Mouse (Mus musculus): ENCODE data around the gene Nagpa. TPM values are rescaled to one million over a fixed set of nuclear protein-coding genes. Genes with fewer than 3 reads are reported as not detected.
A peak's percentile ranks its signal among the peaks of the same experiment; 100 is the strongest.

The Nagpa gene
- total RNA-seq, 2 experiments from 2014 or later, result 8.8 to 10.4 TPM

GRCm38 (mm10) chr16:5205431-5205970, 1.7 kb upstream of the Nagpa start:
- peak in 1 of 2 experiments; percentile 27 for DNase-seq
- intact Hi-C loops (cut with DNase I), result no loop called here

DNA sequence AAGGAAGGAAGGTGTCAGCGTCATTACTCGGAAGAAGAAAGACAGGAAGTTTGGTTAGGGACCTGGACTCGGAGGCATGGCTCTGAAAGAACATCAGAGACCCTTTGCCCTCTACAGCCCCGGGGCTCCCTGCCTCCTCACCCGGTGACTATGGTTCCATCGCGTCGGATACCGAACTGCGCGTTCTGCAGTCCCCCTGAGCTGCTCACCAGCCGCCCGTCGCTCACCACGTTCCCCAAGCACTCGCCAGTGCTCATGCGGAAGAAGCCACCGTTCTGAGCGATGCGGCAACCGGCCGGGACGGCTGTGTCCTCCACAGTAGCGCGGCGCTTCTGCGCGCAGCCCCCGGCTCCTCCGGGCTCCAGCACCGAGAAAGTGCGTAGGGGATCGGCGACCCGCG, 612 bp downstream of the Nagpa start:
- peak in 1 of 2 experiments; percentile 39 for DNase-seq
- intact Hi-C loops (cut with DNase I), result loop anchor here (2.0 kb wide), 2 partner anchors 42 to 52 kb away; partner anchors contain the start of gene Eef2kmt

DNA sequence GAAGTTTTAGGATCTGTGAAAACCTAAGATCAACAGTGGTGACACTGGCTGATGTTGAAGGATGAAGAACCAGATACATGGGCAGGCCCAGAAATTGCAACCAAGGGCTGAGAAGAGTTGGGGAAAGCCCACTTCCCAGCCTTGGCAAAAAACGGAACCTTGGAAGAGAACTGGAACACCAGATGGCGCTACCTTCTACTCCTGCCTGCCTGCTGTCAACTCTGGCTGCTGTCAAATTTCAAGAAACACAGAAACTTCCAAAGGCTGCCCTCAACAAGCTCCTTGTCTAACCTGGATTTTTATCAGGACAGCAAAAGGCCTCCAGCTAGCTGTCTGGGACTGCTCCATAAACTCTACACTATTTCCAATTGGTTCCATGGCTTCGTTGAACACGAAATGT, 1.1 kb downstream of the Nagpa start:
- intact Hi-C loops (cut with DNase I), result loop anchor here (2.0 kb wide), 2 partner anchors 42 to 52 kb away; partner anchors contain the start of gene Eef2kmt
- DNase-seq, result peak; percentile 59 to 69

DNA sequence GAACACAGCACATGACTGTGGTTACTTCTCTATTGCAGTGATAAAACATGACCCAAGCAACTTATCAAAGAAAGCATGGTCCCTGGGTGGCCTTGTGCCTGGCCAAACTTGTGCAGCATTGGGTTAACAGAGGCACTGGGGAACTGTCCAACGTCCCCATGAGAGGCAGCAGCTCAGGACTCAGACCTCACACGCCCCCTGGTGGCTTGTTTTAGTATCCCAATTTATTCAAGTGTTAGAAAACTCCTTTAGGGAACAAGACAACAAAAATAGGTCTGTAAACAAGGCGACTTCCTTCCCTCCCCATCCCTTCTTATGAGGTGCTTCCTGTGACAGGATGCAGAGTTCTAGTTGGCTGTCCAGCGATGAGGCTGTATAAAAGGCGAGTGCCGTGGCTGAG, 8.7 kb downstream of the Nagpa start:
- intact Hi-C loops (cut with DNase I), result loop anchor here (5.0 kb wide), 1 partner anchor 138 kb away; no protein-coding TSS in a partner anchor
- peak; percentile 65 to 78 for DNase-seq

DNA sequence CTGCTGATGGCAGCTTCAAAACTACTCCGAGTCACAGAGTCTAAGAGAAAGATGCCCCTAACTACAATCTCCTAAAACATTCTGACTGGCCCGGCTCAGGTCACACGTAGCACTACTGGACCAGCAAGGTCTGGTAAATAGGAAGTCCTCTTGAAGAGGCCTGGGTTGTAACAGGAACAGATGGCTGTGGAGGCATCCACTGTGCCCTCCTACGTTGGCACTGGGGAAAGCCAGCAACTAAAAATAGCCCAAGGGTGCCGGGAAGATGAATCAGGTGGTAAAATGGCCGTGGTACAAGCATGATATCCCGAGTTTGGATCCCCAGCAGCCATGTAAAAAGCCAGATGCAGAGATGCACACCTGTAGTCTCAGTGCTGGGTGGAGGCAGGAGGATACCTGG, 17.6 kb downstream of the Nagpa start:
- intact Hi-C loops (cut with DNase I), result no loop called here
- peak; percentile 16 to 40 for DNase-seq

GRCm38 (mm10) chr16:5185691-5186090, 18.1 kb downstream of the Nagpa start:
- intact Hi-C loops (cut with DNase I), result no loop called here
- no peak for DNase-seq

- intact Hi-C loops (cut with DNase I), result no loop called here
- no peak for DNase-seq
Observed at GRCm38 (mm10) chr16:5184956-5185355, 18.9 kb downstream of the Nagpa start.

GRCm38 (mm10) chr16:5184101-5184500, 19.7 kb downstream of the Nagpa start:
- intact Hi-C loops (cut with DNase I), result no loop called here
- no peak for DNase-seq

- no peak for DNase-seq
- intact Hi-C loops (cut with DNase I), result no loop called here
Observed at GRCm38 (mm10) chr16:5183310-5183975, 20.4 kb downstream of the Nagpa start.

- DNase-seq, result no peak
- intact Hi-C loops (cut with DNase I), result no loop called here
Observed at GRCm38 (mm10) chr16:5172636-5173035, 31.2 kb downstream of the Nagpa start.

- DNase-seq, result peak; percentile 62 to 72
- intact Hi-C loops (cut with DNase I), result no loop called here
Observed at GRCm38 (mm10) chr16:5168829-5169228, 35.0 kb downstream of the Nagpa start.

GRCm38 (mm10) chr16:5168038-5168437, 35.8 kb downstream of the Nagpa start:
- intact Hi-C loops (cut with DNase I), result no loop called here
- DNase-seq, result no peak

DNA sequence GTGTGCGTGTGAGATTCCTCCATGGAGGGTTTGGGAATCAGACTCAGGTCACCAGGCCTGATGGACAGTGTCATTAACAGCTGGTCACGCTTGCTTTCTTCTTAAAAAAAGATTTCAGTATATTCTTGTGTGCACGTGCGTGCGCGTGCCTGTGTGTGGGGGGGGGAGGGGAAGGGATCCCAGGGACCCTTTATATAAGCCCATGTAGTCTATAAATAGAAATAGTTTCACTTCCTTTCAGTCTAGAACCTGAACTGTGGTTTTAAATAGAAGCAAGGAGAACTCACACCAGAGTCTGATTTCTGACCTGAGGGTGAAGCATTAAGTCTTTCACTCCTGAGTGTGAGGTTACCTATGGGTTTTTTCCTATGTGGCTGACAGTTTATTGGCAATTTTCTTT, 39.5 kb downstream of the Nagpa start:
- intact Hi-C loops (cut with DNase I), result no loop called here
- DNase-seq, result no peak

GRCm38 (mm10) chr16:5159248-5159647, 44.6 kb downstream of the Nagpa start:
- intact Hi-C loops (cut with DNase I), result no loop called here
- no peak for DNase-seq

DNA sequence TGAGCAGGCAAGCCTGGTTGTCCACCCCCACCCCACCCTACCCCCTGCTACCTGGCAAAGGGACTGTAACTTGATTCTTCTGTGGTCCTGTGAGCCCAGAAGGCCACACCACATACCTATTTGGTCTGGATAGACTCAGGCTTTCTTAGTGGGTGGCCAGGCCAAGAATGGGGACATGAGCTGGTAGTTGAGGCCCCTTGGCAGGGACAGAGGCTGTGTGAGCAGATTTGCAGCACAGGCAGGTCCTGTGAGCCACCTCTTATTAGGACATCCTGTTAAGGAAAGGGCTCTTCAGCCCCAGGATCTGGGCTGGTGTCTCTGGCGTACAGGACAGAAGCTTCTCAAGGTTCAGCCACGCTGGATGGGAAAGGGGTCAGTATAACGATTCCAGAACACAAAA, 46.7 kb downstream of the Nagpa start:
- intact Hi-C loops (cut with DNase I), result no loop called here
- DNase-seq, result no peak

DNA sequence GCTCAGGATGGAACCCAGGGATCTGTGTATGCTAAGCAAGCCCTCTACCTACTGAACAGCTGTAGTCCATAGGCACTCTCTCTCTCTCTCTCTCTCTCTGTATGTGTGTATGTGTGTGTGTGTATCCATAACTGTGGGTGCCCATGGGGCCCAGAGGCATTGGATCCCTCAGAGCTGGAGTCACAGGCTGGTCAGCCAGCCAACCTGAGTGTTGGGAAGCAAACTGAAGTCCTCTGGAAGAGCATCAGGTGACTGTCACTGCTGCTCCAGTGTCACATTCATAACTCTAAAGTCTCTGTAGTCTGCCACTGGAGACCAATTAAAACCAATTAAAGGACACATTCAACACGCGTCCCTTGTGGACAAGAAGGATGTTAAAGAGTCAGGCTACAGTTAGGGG, 47.3 kb downstream of the Nagpa start:
- intact Hi-C loops (cut with DNase I), result no loop called here
- DNase-seq, result no peak

- intact Hi-C loops (cut with DNase I), result no loop called here
- DNase-seq, result no peak
Observed at GRCm38 (mm10) chr16:5155014-5155413, 48.8 kb downstream of the Nagpa start.

DNA sequence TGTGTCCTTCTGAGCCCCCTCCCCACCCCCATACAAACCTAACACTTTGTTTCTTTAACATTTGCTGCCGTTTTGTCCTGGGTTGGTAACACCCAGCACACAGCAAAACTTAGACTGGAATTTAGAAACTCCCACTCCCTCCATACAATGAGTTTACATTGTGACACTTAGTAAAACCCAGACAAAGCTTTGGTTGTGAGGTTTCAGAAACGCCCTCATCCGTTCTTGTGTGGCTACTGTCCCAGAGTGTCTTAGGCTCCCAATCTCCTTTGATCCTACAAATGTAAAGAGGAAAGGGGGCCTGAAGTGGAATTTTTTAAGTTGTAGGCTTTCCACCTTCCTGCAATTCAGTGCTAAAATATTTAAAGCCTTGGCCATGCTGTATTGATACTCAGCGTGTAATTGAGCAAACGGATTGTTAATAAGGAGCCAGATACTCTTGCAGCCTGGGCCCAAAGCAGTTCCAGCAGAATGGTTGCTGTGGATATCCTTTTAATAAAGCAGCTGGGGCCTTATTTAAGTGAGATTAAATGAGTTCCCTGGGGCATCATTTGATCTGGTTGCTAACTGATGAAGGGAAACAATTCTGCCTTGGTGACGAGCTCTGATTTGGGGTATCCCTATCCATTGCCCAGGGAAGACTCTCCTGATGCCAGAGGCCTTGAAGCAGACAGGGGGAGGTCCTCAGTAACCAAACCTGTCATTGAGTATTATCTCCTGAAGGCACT, 50.3 kb downstream of the Nagpa start:
- intact Hi-C loops (cut with DNase I), result no loop called here
- no peak for DNase-seq

DNA sequence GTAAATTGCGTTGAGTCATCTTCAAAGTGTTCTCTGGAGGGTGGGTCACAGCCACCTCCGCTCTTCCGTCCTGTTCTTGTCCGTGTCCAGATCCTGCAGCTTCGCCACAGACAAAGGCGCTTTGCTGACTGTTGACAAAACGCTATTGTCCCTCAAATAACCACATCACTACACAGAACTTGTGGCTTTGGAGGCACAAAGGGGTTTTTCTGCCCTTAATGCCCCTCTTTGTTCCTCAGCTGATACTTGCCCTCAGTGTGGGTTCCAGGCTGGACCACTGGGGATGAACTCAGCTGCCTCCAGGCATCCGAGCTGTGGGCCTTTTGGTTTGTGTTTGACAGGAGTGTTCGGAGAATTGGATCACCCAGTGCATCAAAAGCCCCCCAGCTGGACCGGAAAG, 53.3 kb downstream of the Nagpa start:
- no peak for DNase-seq
- intact Hi-C loops (cut with DNase I), result no loop called here

- intact Hi-C loops (cut with DNase I), result loop anchor here (2.0 to 10.0 kb wide), 3 partner anchors 42 to 512 kb away; partner anchors contain the start of genes Dnaja3, Ubn1 and Vasn
- no peak for DNase-seq
Observed at GRCm38 (mm10) chr16:5147037-5147385, 56.8 kb downstream of the Nagpa start, which contains the start of gene Sec14l5. TSS of gene Sec14l5 (plus strand) at chr16:5147109.

DNA sequence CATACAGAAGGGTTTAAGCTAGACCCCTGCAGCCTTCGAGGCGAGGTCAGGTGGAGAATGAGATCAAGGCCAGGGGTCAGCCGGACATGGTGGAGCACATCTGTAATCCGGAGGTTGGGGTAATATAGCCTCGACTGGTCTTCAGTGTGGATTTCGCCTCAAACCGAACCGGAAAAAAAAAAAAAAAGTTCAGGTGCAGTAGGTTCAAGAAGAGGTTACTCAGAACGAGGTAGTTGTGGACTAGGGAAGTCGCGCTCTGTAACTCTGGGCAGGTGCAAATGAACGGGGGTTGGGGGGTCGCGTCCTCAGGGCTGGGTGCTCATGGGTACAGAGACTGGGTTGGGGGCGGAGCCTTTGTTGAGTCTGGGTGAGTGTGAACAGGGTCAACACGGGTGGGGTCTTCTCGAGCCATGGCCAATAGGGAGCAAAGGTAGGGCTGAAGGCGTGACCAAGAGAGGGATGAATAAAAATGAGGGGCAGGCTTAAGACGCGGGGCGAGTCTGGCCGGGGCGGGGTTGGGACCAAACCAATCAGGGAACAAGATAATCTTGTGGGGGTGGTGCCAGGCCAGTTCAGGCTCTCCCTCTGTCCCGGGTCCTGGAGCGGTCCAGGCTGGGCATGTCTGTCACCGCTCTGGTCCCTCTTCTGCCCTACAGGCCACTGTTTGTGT, 57.3 kb downstream of the Nagpa start:
- peak; percentile 56 to 68 for DNase-seq
- intact Hi-C loops (cut with DNase I), result loop anchor here (2.0 to 10.0 kb wide), 3 partner anchors 42 to 512 kb away; partner anchors contain the start of genes Dnaja3, Ubn1 and Vasn

All from heart, postnatal 14 days (tissue).